Mouse (Mus musculus): ENCODE data around the gene Vipr2.

DNA sequence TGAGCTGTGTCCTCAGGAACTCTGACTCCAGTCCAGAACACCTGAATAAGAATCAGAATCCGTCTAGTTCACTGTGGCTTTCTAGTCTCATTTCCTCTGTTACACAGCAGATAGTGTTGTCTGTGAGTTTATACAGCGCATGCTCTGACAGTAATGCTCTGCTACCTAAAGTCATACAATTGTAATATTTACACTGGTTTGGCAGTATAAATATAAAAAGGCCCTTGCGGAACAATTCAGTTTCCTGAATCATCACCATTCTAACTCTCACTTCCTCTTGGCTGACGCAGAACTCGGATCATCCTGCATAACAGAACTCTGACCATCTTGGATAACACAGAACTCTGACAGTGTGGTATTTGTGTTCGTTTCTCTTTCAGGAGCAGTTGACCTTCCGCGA, 23.2 kb upstream of the Vipr2 start:
- TF ChIP-seq GATA1 (IDR thresholded peaks at IDR 0.05; ENCODE audit: borderline replicate concordance, low read length) (no peak), FLI1 (IDR thresholded peaks at IDR 0.05; ENCODE audit: low read length) (no peak)

Data from megakaryocyte, embryonic 14.5 days (primary cell).